ENCODE assay signal across 39 mouse cellular contexts in genomic region chr15:78351586-78352165, GRCm38 (mm10). TPM values are rescaled to one million over a fixed set of nuclear protein-coding genes. Genes with fewer than 3 reads are reported as not detected.
DNase-seq lines count a peak whose midpoint lies in the region; ATAC-seq lines count a peak whose summit lies in the region.
"Had no signal": no experiment of that assay in that cellular context is flagged by ENCODE, and none has a peak within 500 bp of the region (broad histone marks: within the 10 kb centered on the region; RNA-seq: fewer than 3 reads in every experiment).

No protein-coding gene starts in this region.

- H3K27me3 ChIP-seq in heart, embryonic 12.5 days (replicated peaks): peaks cover 8% of the 10 kb centered on the region
- H3K27me3 ChIP-seq: embryonic facial prominence, embryonic 15.5 days; forebrain, embryonic 12.5 days; hindbrain, embryonic 12.5 days; limb, embryonic 12.5 days; midbrain, embryonic 15.5 days; neural tube, embryonic 15.5 days had no signal

- peak; percentile 17 to 29 for DNase-seq in heart, adult 9 months (ENCODE audit: low spot score in 2 of 2)
- DNase-seq in lung, postnatal 36 days: peak; percentile 39
- no peak for DNase-seq in lung, postnatal 10 days
- peak; percentile 22 for DNase-seq in NIH3T3 (ENCODE audit: low read depth)
- DNase-seq in skeletal muscle tissue, adult 2 months (ENCODE audit: low read depth, low spot score): peak; percentile 19
- DNase-seq: adrenal gland, postnatal 14 days; cerebellum, adult 18-20 months; cerebellum, postnatal 10 days; forebrain, postnatal 0 days; gastrocnemius, postnatal 14 days; heart, adult 18-20 months; heart, postnatal 36 days; kidney, adult 9 months; kidney, postnatal 10 days; liver, postnatal 0 days; right cerebral cortex, adult 18-20 months; thymus, adult 2 months; thymus, postnatal 36 days had no signal

- no peaks in the 10 kb centered on the region for H3K36me3 ChIP-seq in heart, embryonic 12.5 days
- H3K36me3 ChIP-seq: embryonic facial prominence, embryonic 10.5 days; embryonic facial prominence, embryonic 15.5 days; forebrain, embryonic 12.5 days; hindbrain, embryonic 12.5 days; limb, embryonic 12.5 days; liver, embryonic 12.5 days; midbrain, embryonic 15.5 days; neural tube, embryonic 15.5 days had no signal

- H3K4me2 ChIP-seq in heart, embryonic 12.5 days: no peak overlapping the region
- H3K4me2 ChIP-seq: embryonic facial prominence, embryonic 15.5 days; forebrain, embryonic 12.5 days; hindbrain, embryonic 12.5 days; limb, embryonic 12.5 days; liver, embryonic 12.5 days; midbrain, embryonic 15.5 days; neural tube, embryonic 15.5 days had no signal

- no peak overlapping the region for H3K4me3 ChIP-seq in heart, embryonic 12.5 days
- H3K4me3 ChIP-seq: embryonic facial prominence, embryonic 10.5 days; embryonic facial prominence, embryonic 15.5 days; forebrain, embryonic 12.5 days; hindbrain, embryonic 12.5 days; limb, embryonic 12.5 days; liver, embryonic 12.5 days; midbrain, embryonic 15.5 days; neural tube, embryonic 15.5 days had no signal

- H3K9me3 ChIP-seq in heart, embryonic 12.5 days (replicated peaks): no peaks in the 10 kb centered on the region
- H3K9me3 ChIP-seq: embryonic facial prominence, embryonic 10.5 days; embryonic facial prominence, embryonic 15.5 days; forebrain, embryonic 12.5 days; G1E; hindbrain, embryonic 12.5 days; limb, embryonic 12.5 days; liver, embryonic 12.5 days; midbrain, embryonic 15.5 days; neural tube, embryonic 15.5 days had no signal

- no peak overlapping the region for H3K9ac ChIP-seq in heart, embryonic 12.5 days
- H3K9ac ChIP-seq: embryonic facial prominence, embryonic 15.5 days; forebrain, embryonic 12.5 days; forebrain, postnatal 0 days; hindbrain, embryonic 12.5 days; limb, embryonic 12.5 days; liver, embryonic 12.5 days; liver, postnatal 0 days; midbrain, embryonic 15.5 days; neural tube, embryonic 15.5 days had no signal

- no peaks in the 10 kb centered on the region for H3K4me1 ChIP-seq in heart, embryonic 12.5 days (replicated peaks)
- H3K4me1 ChIP-seq: embryonic facial prominence, embryonic 10.5 days; embryonic facial prominence, embryonic 15.5 days; forebrain, embryonic 12.5 days; hindbrain, embryonic 12.5 days; limb, embryonic 12.5 days; liver, embryonic 12.5 days; midbrain, embryonic 15.5 days; neural tube, embryonic 15.5 days had no signal

- WGBS in heart, embryonic 12.5 days: 43% methylated on average over 3 of the region's 3 CpGs

- H3K27ac ChIP-seq in heart, embryonic 12.5 days (ENCODE audit: poor library complexity, severe bottlenecking): no peak overlapping the region
- H3K27ac ChIP-seq: embryonic facial prominence, embryonic 10.5 days; embryonic facial prominence, embryonic 15.5 days; forebrain, embryonic 12.5 days; hindbrain, embryonic 12.5 days; hindbrain, postnatal 0 days; limb, embryonic 12.5 days; liver, embryonic 12.5 days; midbrain, embryonic 15.5 days; neural tube, embryonic 15.5 days had no signal

- no peak for ATAC-seq in heart, embryonic 12.5 days (ENCODE audit: insufficient number of reproducible peaks, low FRiP score)
- no peak for ATAC-seq in megakaryocyte progenitor cell, adult 5-6 weeks (replicated peaks; ENCODE audit: poor library complexity)
- ATAC-seq: forebrain, postnatal 0 days; hindbrain, postnatal 0 days; intestine, embryonic 16.5 days; liver, embryonic 12.5 days; liver, postnatal 0 days; midbrain, embryonic 15.5 days; Patski had no signal

RNA-seq across cellular contexts. Expression of gene Csf2rb, which starts 26.1 kb away (rescaled TPM):
- polyA plus RNA-seq in heart, embryonic 12.5 days (2016; fragmentation: Nextera tagmentation; extraction: Ambion mirVana): 2.4 and 3.1 TPM in 2 replicates
- 52.6 and 56.2 TPM in 2 replicates for total RNA-seq in megakaryocyte progenitor cell, adult 5-6 weeks (2015)
- total RNA-seq in megakaryocyte progenitor cell, adult 5-6 weeks (2017): 48.5 and 55.8 TPM in 2 replicates

RNA-seq across cellular contexts. Expression of gene Tex33, which starts 44.0 kb away (rescaled TPM):
- not detected in 2 replicates for polyA plus RNA-seq in heart, embryonic 12.5 days (2016; fragmentation: Nextera tagmentation; extraction: Ambion mirVana)
- not detected in 2 replicates for total RNA-seq in megakaryocyte progenitor cell, adult 5-6 weeks (2015)
- total RNA-seq in megakaryocyte progenitor cell, adult 5-6 weeks (2017): not detected in 2 replicates
- total RNA-seq: adrenal gland, postnatal 14 days; forebrain, postnatal 0 days; gastrocnemius, postnatal 14 days; heart, adult 18-20 months; heart, postnatal 36 days; hindbrain, postnatal 0 days; layer of hippocampus, adult 18-20 months; left cerebral cortex, adult 18-20 months; left cerebral cortex, postnatal 14 days; megakaryocyte-erythroid progenitor cell, adult 5-6 weeks had no signal
- polyA plus RNA-seq: C2C12; embryonic facial prominence, embryonic 10.5 days; forebrain, embryonic 12.5 days; forebrain, postnatal 0 days; G1E; heart, embryonic 16.5 days; hindbrain, embryonic 12.5 days; hindbrain, postnatal 0 days; intestine, embryonic 16.5 days; limb, embryonic 12.5 days; liver, embryonic 12.5 days; liver, postnatal 0 days; midbrain, embryonic 15.5 days; neural tube, embryonic 15.5 days; Patski; spleen, adult 2 months had no signal

RNA-seq across cellular contexts. Expression of gene Csf2rb2, which starts 46.2 kb away (rescaled TPM):
- polyA plus RNA-seq in heart, embryonic 12.5 days (2016; fragmentation: Nextera tagmentation; extraction: Ambion mirVana): 0.48 and 0.51 TPM in 2 replicates
- 4.2 and 4.7 TPM in 2 replicates for total RNA-seq in megakaryocyte progenitor cell, adult 5-6 weeks (2015)
- 0.98 and 1.7 TPM in 2 replicates for total RNA-seq in megakaryocyte progenitor cell, adult 5-6 weeks (2017)

RNA-seq across cellular contexts. Expression of gene Tst, which starts 54.0 kb away (rescaled TPM):
- polyA plus RNA-seq in heart, embryonic 12.5 days (2016; fragmentation: Nextera tagmentation; extraction: Ambion mirVana): 7.6 and 9.0 TPM in 2 replicates
- total RNA-seq in megakaryocyte progenitor cell, adult 5-6 weeks (2015): 23.3 and 37.7 TPM in 2 replicates
- 9.8 and 16.2 TPM in 2 replicates for total RNA-seq in megakaryocyte progenitor cell, adult 5-6 weeks (2017)

RNA-seq across cellular contexts. Expression of gene Mpst, which starts 54.5 kb away (rescaled TPM):
- polyA plus RNA-seq in heart, embryonic 12.5 days (2016; fragmentation: Nextera tagmentation; extraction: Ambion mirVana): 0.32 and 1.1 TPM in 2 replicates
- 3.4 and 5.9 TPM in 2 replicates for total RNA-seq in megakaryocyte progenitor cell, adult 5-6 weeks (2015)
- 22.7 and 37.3 TPM in 2 replicates for total RNA-seq in megakaryocyte progenitor cell, adult 5-6 weeks (2017)
